Mouse (Mus musculus): ENCODE data around the gene BC053393. TPM values are rescaled to one million over a fixed set of nuclear protein-coding genes. Genes with fewer than 3 reads are reported as not detected.

The BC053393 gene
- polyA plus RNA-seq, 2 experiments from 2014 or later: not detected

Other genes starting within 250 kb of the BC053393 start
- gene Itk, start 182.0 kb upstream of the BC053393 start, polyA plus RNA-seq (2017; shearing (Covaris generic)): 100 to 1,000 TPM; 152 to 211 TPM
- under 1 TPM in 1 of 2 experiments, not detected in 1; 0.28 TPM for gene Fam71b, start 175.0 kb upstream of the BC053393 start, polyA plus RNA-seq (2017; shearing (Covaris generic))
- 10 to 100 TPM; 32.6 to 42.0 TPM for gene Med7, start 134.6 kb upstream of the BC053393 start, polyA plus RNA-seq (2017; shearing (Covaris generic))
- 1 to 10 TPM; 2.8 to 3.3 TPM for gene Havcr2, start 116.6 kb upstream of the BC053393 start, polyA plus RNA-seq (2017; shearing (Covaris generic))
- gene Gm12169, start 47.3 kb upstream of the BC053393 start, polyA plus RNA-seq (2017; shearing (Covaris generic)): 1 to 10 TPM; 1.2 to 1.9 TPM
- not detected for gene Dppa1, start 57.7 kb downstream of the BC053393 start, polyA plus RNA-seq (2017; shearing (Covaris generic))
- gene Timd2, start 135.5 kb downstream of the BC053393 start, polyA plus RNA-seq (2017; shearing (Covaris generic)): under 1 TPM in 1 of 2 experiments, not detected in 1; 0.20 TPM
- gene Havcr1, start 163.5 kb downstream of the BC053393 start, polyA plus RNA-seq (2017; shearing (Covaris generic)): under 1 TPM in 1 of 2 experiments, not detected in 1; 0.22 TPM
- not detected for gene Timd4, start 239.3 kb downstream of the BC053393 start, polyA plus RNA-seq (2017; shearing (Covaris generic))

All from CD4-positive, CD25-positive, alpha-beta regulatory T cell, adult 4 months (primary cell).